Mouse (Mus musculus) erythroblast, embryonic 14.5 days (primary cell): Measurements from ENCODE around the gene Khk.

Experiments used
- GATA1 ChIP-seq: IDR thresholded peaks from 2 replicates; pipeline ENCODE4 v1.6.1; 2012; ENCODE audit warnings: low read length, inconsistent platforms, mixed read lengths
- TAL1 ChIP-seq: IDR thresholded peaks from 3 replicates; pipeline ENCODE4 v1.6.1; 2012; ENCODE audit warnings: low read length, inconsistent platforms, mixed read lengths

GRCm38 (mm10) chr5:30960814-30961213 is 39.6 kb downstream of the Khk start:
- TF ChIP-seq GATA1 (no peak), TAL1 (no peak)
